In the genomic region with DNA sequence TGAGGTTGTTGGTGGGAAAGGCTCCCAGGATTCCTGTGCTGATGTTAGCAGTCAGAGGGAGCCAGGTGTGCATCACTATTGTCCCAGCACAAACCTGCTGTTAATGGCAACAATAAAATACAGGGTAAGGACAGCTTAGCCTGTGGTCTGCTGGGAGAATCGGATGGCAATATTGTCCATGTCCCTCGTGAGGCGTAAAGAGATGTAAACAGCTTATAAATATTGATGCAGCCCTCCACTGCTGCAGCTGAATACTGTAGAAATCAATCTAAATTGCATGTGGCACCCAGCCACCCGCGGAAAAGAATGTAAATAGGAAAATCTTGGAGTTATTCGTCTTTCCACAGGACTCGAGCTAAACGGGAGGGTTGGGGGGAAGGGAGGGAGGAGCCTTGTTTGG, we compare ENCODE assay signal across 19 mouse cellular contexts.
DNase-seq lines count a peak whose midpoint lies in the region; ATAC-seq and TF ChIP-seq lines count a peak whose summit lies in the region.
"Had no signal": no experiment of that assay in that cellular context is flagged by ENCODE, and none has a peak within 500 bp of the region (broad histone marks: within the 10 kb centered on the region; RNA-seq: fewer than 3 reads in every experiment).

No protein-coding gene starts in this region.

- H3K27ac ChIP-seq in hindbrain, embryonic 12.5 days: peak overlapping the region; percentile 36
- no peak overlapping the region for H3K27ac ChIP-seq in hindbrain, embryonic 11.5 days (ENCODE audit: low read depth, low read length)
- H3K27ac ChIP-seq in hindbrain, postnatal 0 days: no peak overlapping the region
- peak overlapping the region; percentile 70 for H3K27ac ChIP-seq in neural tube, embryonic 15.5 days (replicated peaks)
- H3K27ac ChIP-seq: embryonic facial prominence, embryonic 13.5 days; kidney, postnatal 0 days; limb, embryonic 13.5 days; liver, embryonic 13.5 days; lung, embryonic 15.5 days; macrophage had no signal

- WGBS in hindbrain, embryonic 12.5 days: 42% methylated on average over 8 of the region's 8 CpGs
- WGBS in hindbrain, embryonic 11.5 days: 58% methylated on average over 8 of the region's 8 CpGs
- WGBS in hindbrain, postnatal 0 days: 37% methylated on average over 8 of the region's 8 CpGs
- 16% methylated on average over 8 of the region's 8 CpGs for WGBS in neural tube, embryonic 15.5 days

- H3K4me2 ChIP-seq in hindbrain, embryonic 12.5 days (replicated peaks): no peak overlapping the region
- H3K4me2 ChIP-seq in hindbrain, embryonic 11.5 days (replicated peaks; ENCODE audit: low read depth, low read length): no peak overlapping the region
- H3K4me2 ChIP-seq in hindbrain, postnatal 0 days (ENCODE audit: low read depth, low read length): no peak overlapping the region
- no peak overlapping the region for H3K4me2 ChIP-seq in neural tube, embryonic 15.5 days
- H3K4me2 ChIP-seq: embryonic facial prominence, embryonic 13.5 days; limb, embryonic 13.5 days; liver, embryonic 13.5 days; lung, embryonic 15.5 days had no signal

- H3K9me3 ChIP-seq in hindbrain, embryonic 12.5 days (replicated peaks): no peaks in the 10 kb centered on the region
- H3K9me3 ChIP-seq in hindbrain, embryonic 11.5 days (ENCODE audit: control insufficient read depth, low read length): no peaks in the 10 kb centered on the region
- no peaks in the 10 kb centered on the region for H3K9me3 ChIP-seq in hindbrain, postnatal 0 days (ENCODE audit: low read length)
- no peaks in the 10 kb centered on the region for H3K9me3 ChIP-seq in neural tube, embryonic 15.5 days (replicated peaks)
- H3K9me3 ChIP-seq: lung, embryonic 15.5 days had no signal

- H3K9ac ChIP-seq in hindbrain, embryonic 12.5 days: no peak overlapping the region
- no peak overlapping the region for H3K9ac ChIP-seq in hindbrain, embryonic 11.5 days (ENCODE audit: low read depth, low read length)
- no peak overlapping the region for H3K9ac ChIP-seq in hindbrain, postnatal 0 days (replicated peaks; ENCODE audit: low read length)
- H3K9ac ChIP-seq in neural tube, embryonic 15.5 days (replicated peaks): no peak overlapping the region
- H3K9ac ChIP-seq: embryonic facial prominence, embryonic 13.5 days; limb, embryonic 13.5 days; liver, embryonic 13.5 days; lung, embryonic 15.5 days had no signal

- DNase-seq in hindbrain, embryonic 11.5 days (ENCODE audit: low spot score): no peak
- DNase-seq in retina, embryonic 14.5 days (ENCODE audit: low spot score): peak; percentile 13
- DNase-seq in retina, postnatal 1 day: no peak
- DNase-seq in hindbrain, postnatal 0 days (ENCODE audit: low spot score): peak; percentile 24
- DNase-seq in testis, postnatal 14 days (ENCODE audit: low spot score): no peak
- no peak for DNase-seq in left cerebral cortex, postnatal 36 days (ENCODE audit: low spot score in 2 of 2)
- DNase-seq: adrenal gland, adult 2 months; cerebellum, adult 9-11 months; kidney, adult 18-20 months; liver, embryonic 13.5 days; thymus, adult 18-20 months; thymus, postnatal 4 days had no signal

- ATAC-seq in hindbrain, embryonic 12.5 days (ENCODE audit: low FRiP score): peak; percentile 43
- ATAC-seq in hindbrain, embryonic 11.5 days (ENCODE audit: low FRiP score): no peak
- no peak for ATAC-seq in hindbrain, postnatal 0 days
- peak; percentile 55; the same call in 1 of the 2 replicates for ATAC-seq in neural tube, embryonic 15.5 days (ENCODE audit: low FRiP score)

- peaks cover 10% of the 10 kb centered on the region; the same call in 1 of the 2 replicates for H3K4me1 ChIP-seq in hindbrain, embryonic 12.5 days
- H3K4me1 ChIP-seq in hindbrain, embryonic 11.5 days (replicated peaks; ENCODE audit: control insufficient read depth, insufficient read depth, low read length): no peaks in the 10 kb centered on the region
- no peaks in the 10 kb centered on the region for H3K4me1 ChIP-seq in hindbrain, postnatal 0 days (ENCODE audit: insufficient read depth, low read length)
- peaks cover 12% of the 10 kb centered on the region for H3K4me1 ChIP-seq in neural tube, embryonic 15.5 days
- H3K4me1 ChIP-seq: limb, embryonic 13.5 days; liver, embryonic 13.5 days; lung, embryonic 15.5 days had no signal

- H3K4me3 ChIP-seq in hindbrain, embryonic 12.5 days: no peak overlapping the region
- H3K4me3 ChIP-seq in hindbrain, embryonic 11.5 days (ENCODE audit: low read depth, low read length): no peak overlapping the region
- no peak overlapping the region for H3K4me3 ChIP-seq in hindbrain, postnatal 0 days (ENCODE audit: low read length)
- no peak overlapping the region for H3K4me3 ChIP-seq in neural tube, embryonic 15.5 days (replicated peaks)
- H3K4me3 ChIP-seq: embryonic facial prominence, embryonic 13.5 days; limb, embryonic 13.5 days; liver, embryonic 13.5 days; lung, embryonic 15.5 days had no signal

- H3K36me3 ChIP-seq in hindbrain, embryonic 12.5 days: no peaks in the 10 kb centered on the region
- H3K36me3 ChIP-seq in hindbrain, embryonic 11.5 days (ENCODE audit: control insufficient read depth, insufficient read depth, low read length): no peaks in the 10 kb centered on the region
- H3K36me3 ChIP-seq in hindbrain, postnatal 0 days (ENCODE audit: insufficient read depth, low read length): no peaks in the 10 kb centered on the region
- H3K36me3 ChIP-seq in neural tube, embryonic 15.5 days: no peaks in the 10 kb centered on the region
- H3K36me3 ChIP-seq: embryonic facial prominence, embryonic 13.5 days; limb, embryonic 13.5 days; liver, embryonic 13.5 days; lung, embryonic 15.5 days had no signal

- H3K27me3 ChIP-seq in hindbrain, embryonic 12.5 days: no peaks in the 10 kb centered on the region; the same call in 1 of the 2 replicates
- H3K27me3 ChIP-seq in hindbrain, embryonic 11.5 days (ENCODE audit: control insufficient read depth, insufficient read depth, low read length): no peaks in the 10 kb centered on the region
- H3K27me3 ChIP-seq in hindbrain, postnatal 0 days (ENCODE audit: insufficient read depth, low read length): no peaks in the 10 kb centered on the region
- H3K27me3 ChIP-seq in neural tube, embryonic 15.5 days (replicated peaks): no peaks in the 10 kb centered on the region
- H3K27me3 ChIP-seq: embryonic facial prominence, embryonic 13.5 days; limb, embryonic 13.5 days; liver, embryonic 13.5 days; lung, embryonic 15.5 days had no signal

- no peak for TF ChIP-seq CTCF in hindbrain, postnatal 0 days (IDR thresholded peaks at IDR 0.05; ENCODE audit: low read depth)

- intact Hi-C loops in left cerebral cortex, postnatal 36 days (cut with DNase I): no loop called here

Comparison
In these comparisons a context has a peak if more than half of its experiments do, and no peak if none do; other contexts are left out.
1. ATAC-seq: peak in hindbrain, embryonic 12.5 days (single experiment) and neural tube, embryonic 15.5 days (single experiment); none in hindbrain, embryonic 11.5 days (single experiment) and hindbrain, postnatal 0 days (single experiment).
2. H3K27ac ChIP-seq: peak in hindbrain, embryonic 12.5 days (single experiment) and neural tube, embryonic 15.5 days (single experiment); none in hindbrain, embryonic 11.5 days (single experiment) and hindbrain, postnatal 0 days (single experiment).
3. DNase-seq: peak in retina, embryonic 14.5 days (single experiment) and hindbrain, postnatal 0 days (single experiment); none in hindbrain, embryonic 11.5 days (single experiment), retina, postnatal 1 day (single experiment), testis, postnatal 14 days (single experiment) and left cerebral cortex, postnatal 36 days (0 of 2).